Mouse (Mus musculus) brain, embryonic 14.5 days (tissue): ENCODE data around the gene Ss18l1.

Source experiments
- CTCF ChIP-seq: fragments of 200-500 bp; IDR thresholded peaks from 2 replicates; pipeline ENCODE4 v1.5.1; 2012; ENCODE audit warnings: inconsistent platforms, mild to moderate bottlenecking, moderate library complexity, borderline replicate concordance; ENCODE audit not compliant: insufficient read depth, insufficient read length; ENCODE audit errors: extremely low read depth
- POLR2A ChIP-seq: fragments of 200-500 bp; IDR thresholded peaks from 2 replicates; pipeline ENCODE4 v1.6.1; 2012; ENCODE audit warnings: mild to moderate bottlenecking, inconsistent platforms, borderline replicate concordance; ENCODE audit not compliant: poor library complexity, insufficient read depth, insufficient read length, severe bottlenecking; ENCODE audit errors: extremely low read depth

GRCm38 (mm10) chr2:180077622-180078021 is 35.3 kb downstream of the Ss18l1 start:
- no peak for TF ChIP-seq POLR2A
- TF ChIP-seq CTCF, result no peak
